Mouse (Mus musculus): ENCODE measurements around the gene Cnn3.

DNA sequence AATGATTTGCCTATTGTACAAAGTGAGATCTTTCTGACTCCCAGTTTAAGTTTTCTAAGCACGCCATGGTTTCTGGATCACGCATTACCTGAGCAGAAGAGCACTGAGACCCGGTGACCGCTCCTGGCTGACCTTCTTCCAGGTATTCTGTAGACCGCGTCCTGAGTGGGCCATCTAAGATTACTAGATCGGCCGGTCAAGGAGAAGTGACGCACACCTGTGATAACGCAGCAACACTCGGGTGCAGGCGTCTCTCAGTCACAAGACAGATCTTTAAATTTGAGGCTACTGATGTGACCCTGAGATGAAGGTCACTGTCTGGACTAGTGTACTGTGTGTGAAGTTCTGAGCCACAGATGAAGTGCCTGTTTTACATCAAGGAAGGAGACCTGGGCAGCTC lies 15.2 kb downstream of the Cnn3 start:
- TF ChIP-seq ZC3H11A (IDR thresholded peaks at IDR 0.05; ENCODE audit: borderline replicate concordance, low read depth, low read length) (no peak), MAFK (IDR thresholded peaks at IDR 0.05; ENCODE audit: insufficient read depth, low read depth, low read length) (no peak)
